Mouse (Mus musculus): Measurements from ENCODE around the gene B020031M17Rik.
"Not testable (repeated sequence)": the region's sequence is repeated elsewhere in the genome, so short reads cannot be mapped to it uniquely, and the experiment has no call there.

DNA sequence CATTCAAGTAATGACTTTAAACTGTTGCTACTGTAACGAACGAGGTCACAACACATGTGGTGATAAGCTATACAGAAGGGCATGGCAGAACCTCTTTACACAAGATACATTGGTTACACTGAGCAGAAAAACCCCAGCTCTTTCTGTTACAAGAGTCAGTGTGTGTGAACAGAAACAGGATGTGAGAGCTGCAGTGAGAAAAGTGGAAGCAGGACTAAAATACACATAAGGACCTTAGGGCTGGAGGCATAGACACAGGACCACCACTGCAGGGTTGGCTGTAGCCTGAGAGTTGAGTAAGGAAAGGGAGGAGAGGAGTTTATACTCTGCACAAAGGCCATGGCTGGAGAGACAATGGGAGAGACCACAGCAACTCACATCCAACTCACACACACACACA is 34.2 kb downstream of the B020031M17Rik start:
- TF ChIP-seq CTCF (IDR thresholded peaks at IDR 0.05; ENCODE audit: control insufficient read depth, insufficient read depth, insufficient read length); MAX (IDR thresholded peaks at IDR 0.05); USF1 (IDR thresholded peaks at IDR 0.05; ENCODE audit: low read depth); MYOD1 (IDR thresholded peaks at IDR 0.05; ENCODE audit: control insufficient read depth, insufficient read length, low read depth); MYOG (IDR thresholded peaks at IDR 0.05; ENCODE audit: control insufficient read depth, extremely low read depth, insufficient read length); CEBPB (IDR thresholded peaks at IDR 0.05; ENCODE audit: low read depth): not testable (repeated sequence)
